Mouse (Mus musculus) left cerebral cortex, adult 2 months (tissue): ENCODE data around the gene Prlr. TPM values are rescaled to one million over a fixed set of nuclear protein-coding genes. Genes with fewer than 3 reads are reported as not detected.

Source experiments
- DNase-seq, 2 experiments: peaks; one replicate each; pipeline ENCODE4 v3.0.0; 2021 to 2022; ENCODE audit warnings: low spot score in 2 of 2, mixed read lengths in 1 of 2; ENCODE audit errors: extremely low spot score in 1 of 2
- H3K27ac ChIP-seq: fragments of 200-600 bp; 2 replicates; pipeline ENCODE4 v1.8.1; 2022
- H3K4me3 ChIP-seq: fragments of 200-600 bp; 2 replicates; pipeline ENCODE4 v1.8.1; 2022
- CTCF ChIP-seq: fragments of 200-600 bp; IDR thresholded peaks from 2 replicates; pipeline ENCODE4 v1.8.1; 2022; ENCODE audit warnings: antibody characterized with exemption, mild to moderate bottlenecking, moderate library complexity
- intact Hi-C: fragments of 180-260 bp; cut with DNase I; formaldehyde crosslinking; loops from one replicate; pipeline ENCODE4 v1.15.1; 2025
- total RNA-seq, 2 experiments: library from RNA; stranded (reverse); gene quantifications; 2 replicates each; pipeline ENCODE4 v1.2.3; 2021

Prlr gene
- total RNA-seq, 2 experiments from 2014 or later = 2.2 to 2.3 TPM

- no peak overlapping the region for H3K4me3 ChIP-seq
- intact Hi-C loops = no loop called here
- no peak for DNase-seq
- no peak overlapping the region for H3K27ac ChIP-seq
- no peak for TF ChIP-seq CTCF
These were observed 25.7 kb downstream of the Prlr start for GRCm38 (mm10) chr15:10202504-10203302.

GRCm38 (mm10) chr15:10210261-10210770 is 33.3 kb downstream of the Prlr start:
- DNase-seq = no peak
- no peak overlapping the region for H3K4me3 ChIP-seq
- intact Hi-C loops = no loop called here
- no peak overlapping the region for H3K27ac ChIP-seq
- no peak for TF ChIP-seq CTCF

GRCm38 (mm10) chr15:10211992-10212391 is 35.0 kb downstream of the Prlr start:
- no peak for DNase-seq
- intact Hi-C loops = no loop called here
- Histone ChIP-seq H3K4me3 (no peak overlapping the region), H3K27ac (no peak overlapping the region)
- no peak for TF ChIP-seq CTCF

- TF ChIP-seq CTCF = no peak
- intact Hi-C loops = no loop called here
- H3K27ac ChIP-seq = no peak overlapping the region
- no peak for DNase-seq
- no peak overlapping the region for H3K4me3 ChIP-seq
These were observed 36.2 kb downstream of the Prlr start for GRCm38 (mm10) chr15:10213213-10213612.

GRCm38 (mm10) chr15:10213710-10214109 is 36.7 kb downstream of the Prlr start:
- intact Hi-C loops = no loop called here
- Histone ChIP-seq H3K4me3 (no peak overlapping the region), H3K27ac (no peak overlapping the region)
- no peak for TF ChIP-seq CTCF
- no peak for DNase-seq

- H3K27ac ChIP-seq = no peak overlapping the region
- H3K4me3 ChIP-seq = no peak overlapping the region
- intact Hi-C loops = no loop called here
- TF ChIP-seq CTCF = no peak
- no peak for DNase-seq
These were observed 38.7 kb downstream of the Prlr start for GRCm38 (mm10) chr15:10215719-10216118.

- no peak for DNase-seq
- intact Hi-C loops = no loop called here
- no peak overlapping the region for H3K27ac ChIP-seq
- no peak for TF ChIP-seq CTCF
- H3K4me3 ChIP-seq = no peak overlapping the region
These were observed 39.2 kb downstream of the Prlr start for GRCm38 (mm10) chr15:10216189-10216588.

GRCm38 (mm10) chr15:10223614-10224155 is 46.6 kb downstream of the Prlr start:
- intact Hi-C loops = no loop called here
- Histone ChIP-seq H3K4me3 (no peak overlapping the region), H3K27ac (no peak overlapping the region)
- TF ChIP-seq CTCF = no peak
- no peak for DNase-seq

GRCm38 (mm10) chr15:10225701-10226100 is 48.7 kb downstream of the Prlr start:
- Histone ChIP-seq H3K4me3 (no peak overlapping the region), H3K27ac (no peak overlapping the region)
- no peak for DNase-seq
- intact Hi-C loops = no loop called here
- no peak for TF ChIP-seq CTCF

- no peak for TF ChIP-seq CTCF
- intact Hi-C loops = no loop called here
- no peak for DNase-seq
- no peak overlapping the region for H3K27ac ChIP-seq
- no peak overlapping the region for H3K4me3 ChIP-seq
These were observed 51.6 kb downstream of the Prlr start for GRCm38 (mm10) chr15:10228636-10229035.

- Histone ChIP-seq H3K4me3 (no peak overlapping the region), H3K27ac (no peak overlapping the region)
- TF ChIP-seq CTCF = no peak
- DNase-seq = no peak
- intact Hi-C loops = no loop called here
These were observed 58.9 kb downstream of the Prlr start for GRCm38 (mm10) chr15:10235977-10236376.

GRCm38 (mm10) chr15:10236812-10237211 is 59.8 kb downstream of the Prlr start:
- intact Hi-C loops = no loop called here
- no peak for DNase-seq
- H3K27ac ChIP-seq = no peak overlapping the region
- TF ChIP-seq CTCF = no peak
- H3K4me3 ChIP-seq = no peak overlapping the region

- Histone ChIP-seq H3K27ac (no peak overlapping the region), H3K4me3 (no peak overlapping the region)
- intact Hi-C loops = no loop called here
- no peak for DNase-seq
- no peak for TF ChIP-seq CTCF
These were observed 61.4 kb downstream of the Prlr start for GRCm38 (mm10) chr15:10238454-10238853.
